Mouse (Mus musculus) kidney, postnatal 0 days (tissue): ENCODE data around the gene Tia1. TPM values are rescaled to one million over a fixed set of nuclear protein-coding genes. Genes with fewer than 3 reads are reported as not detected.

Experiments used
- ATAC-seq: fragments of 200-750 bp; cut with Nextera tagmentation; replicated peaks from 2 replicates; pipeline ENCODE4 v1.8.0; 2017; ENCODE audit warnings: low read depth, moderate number of reproducible peaks, moderate TSS enrichment, moderate library complexity; ENCODE audit not compliant: low FRiP score
- DNase-seq: peaks from one replicate; pipeline ENCODE4 v3.0.0-alpha.2; 2016; ENCODE audit warnings: low spot score
- H3K27ac ChIP-seq: fragments of 300-500 bp; sonication (generic); 2 replicates; pipeline ENCODE4 v1.5.1; 2014; ENCODE audit warnings: mild to moderate bottlenecking
- H3K27me3 ChIP-seq: fragments of 300-500 bp; sonication (generic); 2 replicates; pipeline ENCODE4 v1.6.1; 2014; ENCODE audit warnings: low read length, mixed read lengths; ENCODE audit not compliant: insufficient read depth
- H3K36me3 ChIP-seq: fragments of 300-500 bp; sonication (generic); 2 replicates; pipeline ENCODE4 v1.6.1; 2014; ENCODE audit warnings: low read length, mixed read lengths; ENCODE audit not compliant: insufficient read depth
- H3K4me1 ChIP-seq: fragments of 300-500 bp; sonication (generic); replicated peaks from 2 replicates; pipeline ENCODE4 v1.6.1; 2014; ENCODE audit warnings: antibody characterized with exemption, low read length, mixed read lengths; ENCODE audit not compliant: insufficient read depth
- H3K4me2 ChIP-seq: fragments of 300-500 bp; sonication (generic); 2 replicates; pipeline ENCODE4 v1.6.1; 2014; ENCODE audit warnings: mild to moderate bottlenecking, low read length, moderate library complexity, mixed read lengths
- H3K4me3 ChIP-seq: fragments of 300-500 bp; sonication (generic); replicated peaks from 2 replicates; pipeline ENCODE4 v1.5.1; 2014; ENCODE audit warnings: low read depth, low read length
- H3K9ac ChIP-seq: fragments of 300-500 bp; sonication (generic); 2 replicates; pipeline ENCODE4 v1.6.1; 2014; ENCODE audit warnings: low read depth, low read length
- H3K9me3 ChIP-seq: fragments of 300-500 bp; sonication (generic); replicated peaks from 2 replicates; pipeline ENCODE4 v1.6.1; 2016; ENCODE audit warnings: low read length, inconsistent platforms, mixed read lengths
- CTCF ChIP-seq: IDR thresholded peaks from 2 replicates; pipeline ENCODE4 v1.5.1; 2016; ENCODE audit warnings: antibody characterized with exemption, low read depth, mild to moderate bottlenecking, moderate library complexity
- WGBS: fragments of 180-500 bp; shearing (Covaris S2); extraction: QIAGEN DNeasy Blood & Tissue Kit; methylation state at CpG from one replicate; pipeline ENCODE4 v1.1.7; 2014; 5-methylcytosine and 5-hydroxymethylcytosine counted together
- polyA plus RNA-seq: library from polyadenylated mRNA; unstranded; fragments of >200 nt; fragmentation: Nextera tagmentation; extraction: Ambion mirVana; gene quantifications from 2 replicates; pipeline ENCODE4 v1.2.1, GENCODE M21; 2015

Tia1 gene
- polyA plus RNA-seq, 1 experiment from 2014 or later = 119 TPM

GRCm38 (mm10) chr6:86365371-86366124, 38.5 kb upstream of the Tia1 start, which contains the start of gene Fam136a:
TSS of gene Fam136a (plus strand) at chr6:86365646.
- Histone ChIP-seq H3K27ac (peak within 1 kb of the TSS; percentile 79), H3K9me3 (no peaks in the 10 kb centered on the region), H3K4me1 (peaks cover 3% of the 10 kb centered on the region; the same call in 1 of the 2 replicates), H3K27me3 (no peaks in the 10 kb centered on the region), H3K4me2 (peak within 1 kb of the TSS; percentile 99), H3K9ac (peak within 1 kb of the TSS; percentile 62), H3K36me3 (0 out of 2 replicates have a peak, but pooled peaks cover 3% of the 10 kb centered on the region), H3K4me3 (peak within 1 kb of the TSS; percentile 53)
- DNase-seq (peak; percentile 99), ATAC-seq (peak; percentile 95)
- under 1% methylated on average over 74 of the region's 76 CpGs for WGBS
- TF ChIP-seq CTCF = peak; percentile 96

- peak overlapping the region; percentile 62 for H3K9ac ChIP-seq
- H3K36me3 ChIP-seq = 0 out of 2 replicates have a peak, but pooled peaks cover 3% of the 10 kb centered on the region
- DNase-seq = peak; percentile 27
- H3K4me3 ChIP-seq = peak overlapping the region; percentile 53
- H3K27me3 ChIP-seq = no peaks in the 10 kb centered on the region
- H3K27ac ChIP-seq = peak overlapping the region; percentile 79
- peaks cover 8% of the 10 kb centered on the region; the same call in 1 of the 2 replicates for H3K4me1 ChIP-seq
- H3K9me3 ChIP-seq = no peaks in the 10 kb centered on the region
- peak overlapping the region; percentile 99 for H3K4me2 ChIP-seq
- no peak for TF ChIP-seq CTCF
- 36% methylated on average over 25 of the region's 25 CpGs for WGBS
- peak; percentile 3; the same call in 1 of the 2 replicates for ATAC-seq
Observed at GRCm38 (mm10) chr6:86366125-86366852, 37.7 kb upstream of the Tia1 start.

- H3K27me3 ChIP-seq = no peaks in the 10 kb centered on the region
- WGBS = 68% methylated on average over 2 of the region's 2 CpGs
- H3K9ac ChIP-seq = no peak overlapping the region
- H3K4me2 ChIP-seq = peak overlapping the region; percentile 99
- H3K4me1 ChIP-seq = peaks cover 8% of the 10 kb centered on the region; the same call in 1 of the 2 replicates
- no peak for ATAC-seq
- no peak overlapping the region for H3K4me3 ChIP-seq
- H3K9me3 ChIP-seq = no peaks in the 10 kb centered on the region
- H3K36me3 ChIP-seq = 0 out of 2 replicates have a peak, but pooled peaks cover 3% of the 10 kb centered on the region
- no peak for DNase-seq
- TF ChIP-seq CTCF = no peak
- H3K27ac ChIP-seq = no peak overlapping the region
Observed at GRCm38 (mm10) chr6:86366853-86367249, 37.2 kb upstream of the Tia1 start.

GRCm38 (mm10) chr6:86368479-86368878, 35.5 kb upstream of the Tia1 start:
- Histone ChIP-seq H3K9ac (no peak overlapping the region), H3K36me3 (0 out of 2 replicates have a peak, but pooled peaks cover 3% of the 10 kb centered on the region), H3K9me3 (no peaks in the 10 kb centered on the region), H3K27ac (no peak overlapping the region), H3K27me3 (no peaks in the 10 kb centered on the region), H3K4me2 (no peak overlapping the region), H3K4me1 (peaks cover 19% of the 10 kb centered on the region), H3K4me3 (no peak overlapping the region)
- WGBS = 96% methylated on average over 5 of the region's 5 CpGs
- ATAC-seq = no peak
- no peak for DNase-seq
- no peak for TF ChIP-seq CTCF

- Histone ChIP-seq H3K4me2 (peak overlapping the region; percentile 72; the same call in 1 of the 2 replicates), H3K27me3 (no peaks in the 10 kb centered on the region), H3K36me3 (0 out of 2 replicates have a peak, but pooled peaks cover 3% of the 10 kb centered on the region), H3K27ac (peak overlapping the region; percentile 87; the same call in 1 of the 2 replicates), H3K4me3 (no peak overlapping the region; the same call in 1 of the 2 replicates), H3K9me3 (no peaks in the 10 kb centered on the region), H3K4me1 (peaks cover 19% of the 10 kb centered on the region), H3K9ac (peak overlapping the region; percentile 93; the same call in 1 of the 2 replicates)
- ATAC-seq (no peak), DNase-seq (no peak)
- WGBS = 68% methylated on average over 3 of the region's 3 CpGs
- peak; percentile 63 for TF ChIP-seq CTCF
Observed at GRCm38 (mm10) chr6:86370093-86370713, 33.8 kb upstream of the Tia1 start.
